Mouse (Mus musculus): ENCODE data around the gene A630076J17Rik.

Gene A630076J17Rik

GRCm38 (mm10) chr3:107230527-107230926, at the start of gene A630076J17Rik:
Gene A630076J17Rik, plus strand, starts transcription at chr3:107230614.
- DNase-seq (ENCODE audit: low read depth, low spot score), result no peak

GRCm38 (mm10) chr3:107180860-107181259, 49.6 kb upstream of the A630076J17Rik start:
- no peak for DNase-seq (ENCODE audit: low read depth, low spot score)

- no peak for DNase-seq (ENCODE audit: low read depth, low spot score)
These were observed 47.7 kb upstream of the A630076J17Rik start, which contains the start of gene Kcna10 for GRCm38 (mm10) chr3:107182756-107183155. Gene Kcna10, plus strand, starts transcription at chr3:107183056.

GRCm38 (mm10) chr3:107183178-107183577, 47.2 kb upstream of the A630076J17Rik start:
- no peak for DNase-seq (ENCODE audit: low read depth, low spot score)

- no peak for DNase-seq (ENCODE audit: low read depth, low spot score)
These were observed 44.8 kb upstream of the A630076J17Rik start for GRCm38 (mm10) chr3:107185597-107185996.

GRCm38 (mm10) chr3:107187022-107187421, 43.4 kb upstream of the A630076J17Rik start:
- DNase-seq (ENCODE audit: low read depth, low spot score), result no peak

GRCm38 (mm10) chr3:107188226-107188899, 42.1 kb upstream of the A630076J17Rik start:
- peak; percentile 19 for DNase-seq (ENCODE audit: low read depth, low spot score)

GRCm38 (mm10) chr3:107201310-107202180, 28.9 kb upstream of the A630076J17Rik start:
- no peak for DNase-seq (ENCODE audit: low read depth, low spot score)

- DNase-seq (ENCODE audit: low read depth, low spot score), result no peak
These were observed 26.0 kb upstream of the A630076J17Rik start for GRCm38 (mm10) chr3:107204413-107204812.

GRCm38 (mm10) chr3:107205170-107205569, 25.2 kb upstream of the A630076J17Rik start:
- no peak for DNase-seq (ENCODE audit: low read depth, low spot score)

GRCm38 (mm10) chr3:107205994-107206393, 24.4 kb upstream of the A630076J17Rik start:
- peak; percentile 51 for DNase-seq (ENCODE audit: low read depth, low spot score)

- DNase-seq (ENCODE audit: low read depth, low spot score), result peak; percentile 24
These were observed 23.8 kb upstream of the A630076J17Rik start for GRCm38 (mm10) chr3:107206490-107207150.

GRCm38 (mm10) chr3:107207625-107208253, 22.7 kb upstream of the A630076J17Rik start:
- DNase-seq (ENCODE audit: low read depth, low spot score), result no peak

- no peak for DNase-seq (ENCODE audit: low read depth, low spot score)
These were observed 15.8 kb upstream of the A630076J17Rik start for GRCm38 (mm10) chr3:107214606-107215005.

GRCm38 (mm10) chr3:107216400-107217100, 13.9 kb upstream of the A630076J17Rik start:
- no peak for DNase-seq (ENCODE audit: low read depth, low spot score)

- no peak for DNase-seq (ENCODE audit: low read depth, low spot score)
These were observed 13.3 kb upstream of the A630076J17Rik start for GRCm38 (mm10) chr3:107217101-107217480.

- no peak for DNase-seq (ENCODE audit: low read depth, low spot score)
These were observed 11.8 kb upstream of the A630076J17Rik start for GRCm38 (mm10) chr3:107218572-107218971.

GRCm38 (mm10) chr3:107221608-107222007, 8.8 kb upstream of the A630076J17Rik start, which contains the start of gene Cym:
Gene Cym, minus strand, starts transcription at chr3:107221732.
- no peak for DNase-seq (ENCODE audit: low read depth, low spot score)

- no peak for DNase-seq (ENCODE audit: low read depth, low spot score)
These were observed 7.2 kb upstream of the A630076J17Rik start for GRCm38 (mm10) chr3:107223230-107223629.

GRCm38 (mm10) chr3:107225820-107226219, 4.6 kb upstream of the A630076J17Rik start:
- DNase-seq (ENCODE audit: low read depth, low spot score), result no peak

- DNase-seq (ENCODE audit: low read depth, low spot score), result no peak
These were observed 1.2 kb upstream of the A630076J17Rik start for GRCm38 (mm10) chr3:107229221-107229620.

Data from ES-CJ7 (cell line).